Mouse (Mus musculus) layer of hippocampus, adult 18-20 months (tissue): ENCODE results near the gene Alpl. TPM values are rescaled to one million over a fixed set of nuclear protein-coding genes. Genes with fewer than 3 reads are reported as not detected.

Experiments used
- DNase-seq, 2 experiments: peaks; one replicate each; pipeline ENCODE4 v3.0.0; 2022; ENCODE audit warnings: low spot score in 2 of 2
- total RNA-seq, 2 experiments: library from RNA; stranded (reverse); gene quantifications; 2 replicates each; pipeline ENCODE4 v1.2.3; 2021

Alpl gene
- total RNA-seq, 2 experiments from 2014 or later, result 7.0 to 7.2 TPM

DNA sequence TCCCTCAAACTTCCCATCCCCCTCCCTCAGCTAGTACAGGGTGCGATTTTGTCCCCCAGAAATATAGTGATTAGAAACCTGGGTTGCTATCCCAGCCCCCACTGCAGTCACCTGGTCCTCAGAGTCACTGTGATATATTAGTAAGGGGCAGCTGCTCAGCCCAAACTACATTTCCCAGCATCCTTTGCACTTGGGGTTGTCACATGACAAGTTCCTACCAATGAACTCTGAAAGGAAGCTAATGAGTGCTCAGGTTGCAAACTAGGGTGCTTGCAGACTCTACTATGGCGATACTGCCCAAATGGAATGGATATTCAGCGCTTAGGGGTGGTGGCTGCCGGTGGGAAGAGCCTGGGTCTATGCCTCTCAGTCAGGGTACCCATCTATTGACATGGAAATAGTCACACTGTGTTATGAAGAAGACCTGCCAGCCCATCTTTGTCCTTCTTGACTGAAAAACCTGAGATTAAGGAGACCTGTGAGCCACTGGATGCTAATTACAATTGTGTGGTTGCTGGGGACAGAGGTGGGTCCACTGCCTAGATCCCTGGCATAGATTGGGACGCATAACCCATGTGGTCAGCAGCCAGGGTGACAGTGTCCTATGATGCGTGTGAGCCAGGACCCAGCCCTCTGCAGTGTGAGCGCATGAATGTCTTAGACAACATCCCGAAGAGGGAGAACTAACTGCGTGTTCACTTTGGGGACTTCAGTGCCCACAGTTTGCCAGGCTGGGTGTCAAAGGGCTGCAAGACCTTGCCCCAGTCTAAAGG lies 56.8 kb downstream of the Alpl start:
- DNase-seq, result peak in 1 of 2 experiments; percentile 55

DNA sequence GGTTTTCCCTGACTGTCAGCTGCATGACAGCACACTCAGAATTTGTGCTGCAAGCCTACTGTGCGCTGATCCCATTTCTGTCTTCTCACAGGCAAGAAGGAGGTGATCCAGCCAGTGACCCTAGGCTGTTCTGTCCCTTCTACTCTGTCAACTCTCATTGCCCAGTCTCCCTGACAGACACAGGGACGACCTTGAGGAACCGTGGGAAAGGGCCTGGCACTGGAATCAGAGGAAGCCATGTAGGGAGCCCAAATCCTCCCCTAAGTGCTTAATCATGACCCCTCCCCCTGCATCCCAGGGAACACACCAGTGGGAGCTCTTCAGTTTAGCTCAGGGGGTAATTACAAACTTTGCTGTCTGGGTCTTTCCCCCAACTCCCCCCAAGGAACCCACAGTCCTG lies 58.4 kb downstream of the Alpl start:
- DNase-seq, result no peak

DNA sequence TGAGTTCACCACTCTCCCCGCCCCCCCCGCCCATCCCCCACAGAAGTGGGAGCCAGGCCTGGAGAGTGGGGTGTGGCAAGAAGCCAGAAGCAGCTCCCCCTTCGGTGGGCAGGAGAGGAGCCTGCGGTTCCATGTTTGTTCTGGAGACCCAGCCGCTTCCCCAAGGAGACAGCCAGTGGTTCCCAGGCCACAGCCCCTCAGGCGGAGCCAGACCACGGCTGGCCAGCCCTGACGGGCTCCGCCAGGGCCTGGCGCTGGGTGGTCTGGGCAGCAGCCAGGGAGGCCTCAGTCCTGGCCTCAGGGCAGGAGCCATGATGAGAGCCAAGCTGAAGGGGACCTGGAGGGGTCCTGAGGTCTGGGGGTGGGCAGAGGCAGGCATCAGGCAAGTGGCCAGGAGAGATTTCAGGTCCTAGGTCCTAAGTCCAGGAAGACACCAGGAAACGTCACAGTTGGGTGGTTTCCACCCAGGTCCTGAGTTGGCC lies 59.9 kb downstream of the Alpl start:
- no peak for DNase-seq

DNA sequence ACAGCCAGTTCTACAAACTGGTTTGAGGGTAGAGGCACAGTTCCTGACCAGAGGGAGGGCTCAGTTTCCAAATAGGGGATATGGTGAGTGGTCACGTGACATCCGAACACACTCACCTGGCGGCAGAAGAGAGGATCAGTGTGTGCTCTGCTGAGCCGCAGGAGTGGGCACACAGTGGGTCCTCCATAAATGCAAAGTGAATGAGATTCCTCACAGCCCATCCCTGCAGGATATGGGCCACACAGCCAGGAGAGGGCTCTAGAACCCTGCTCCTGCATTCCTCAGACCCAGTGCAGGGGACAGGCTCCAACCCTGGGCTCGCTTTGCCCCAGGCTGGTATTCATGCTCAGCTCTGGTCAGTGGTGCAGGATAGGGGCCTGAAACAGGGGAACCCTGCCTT lies 62.7 kb downstream of the Alpl start:
- no peak for DNase-seq

DNA sequence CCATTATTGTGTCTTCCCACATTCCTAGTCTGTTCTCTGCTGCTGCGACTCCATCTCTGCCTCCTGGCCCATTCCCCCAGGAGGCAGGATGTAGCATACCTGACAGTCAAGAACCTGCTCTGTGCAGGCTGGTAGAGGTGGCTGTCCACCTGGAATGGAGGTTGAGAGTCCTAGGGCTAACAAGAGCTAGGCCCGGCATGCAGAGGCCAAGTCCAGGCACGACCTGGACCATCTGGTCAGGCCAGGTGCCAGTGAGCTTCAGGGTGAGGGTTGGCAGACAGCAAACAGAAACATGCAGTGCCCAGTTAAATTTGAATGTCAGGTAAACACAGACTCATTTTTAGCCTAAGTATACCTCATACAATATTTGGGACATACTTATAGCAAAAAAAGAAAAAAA lies 63.2 kb downstream of the Alpl start:
- DNase-seq, result no peak

DNA sequence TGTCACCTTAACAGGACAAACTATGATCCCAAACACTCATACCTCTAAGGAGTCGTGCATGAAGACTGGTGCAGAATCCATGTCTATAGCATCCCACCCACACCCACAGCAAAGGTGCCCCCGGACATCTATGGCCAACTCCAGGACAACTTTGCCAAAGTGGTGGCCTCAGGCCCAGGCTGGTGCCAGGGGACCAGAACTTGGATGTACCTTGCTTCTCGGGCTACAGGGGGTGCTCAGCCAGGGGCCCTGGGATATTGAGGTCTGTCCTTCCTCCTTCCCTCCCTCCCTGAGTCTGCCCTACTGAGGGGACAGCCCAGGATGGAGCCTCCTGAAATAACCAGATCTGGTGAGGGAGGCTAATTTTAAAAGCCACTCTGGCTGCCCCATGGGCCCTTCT lies 63.8 kb downstream of the Alpl start:
- no peak for DNase-seq

DNA sequence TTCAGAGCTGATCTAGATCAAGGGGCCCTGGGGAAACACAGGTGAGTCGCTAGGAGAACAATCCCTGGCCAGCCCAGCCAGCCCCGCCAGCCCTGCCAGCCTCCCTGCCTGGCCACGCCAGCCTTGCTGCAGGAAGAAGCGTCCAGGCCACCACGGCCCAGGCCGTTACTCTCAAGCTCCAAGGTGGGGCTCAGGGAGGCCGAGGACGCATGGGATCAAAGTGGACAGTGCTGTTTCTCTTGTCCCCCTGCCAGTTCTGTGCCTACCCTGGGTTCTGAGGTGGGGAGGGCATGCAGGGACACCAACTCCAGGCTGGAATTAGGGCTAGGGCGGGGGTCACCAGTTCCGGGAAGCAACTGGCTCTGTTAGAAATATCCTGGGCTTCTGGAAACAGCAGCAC lies 64.3 kb downstream of the Alpl start:
- no peak for DNase-seq

DNA sequence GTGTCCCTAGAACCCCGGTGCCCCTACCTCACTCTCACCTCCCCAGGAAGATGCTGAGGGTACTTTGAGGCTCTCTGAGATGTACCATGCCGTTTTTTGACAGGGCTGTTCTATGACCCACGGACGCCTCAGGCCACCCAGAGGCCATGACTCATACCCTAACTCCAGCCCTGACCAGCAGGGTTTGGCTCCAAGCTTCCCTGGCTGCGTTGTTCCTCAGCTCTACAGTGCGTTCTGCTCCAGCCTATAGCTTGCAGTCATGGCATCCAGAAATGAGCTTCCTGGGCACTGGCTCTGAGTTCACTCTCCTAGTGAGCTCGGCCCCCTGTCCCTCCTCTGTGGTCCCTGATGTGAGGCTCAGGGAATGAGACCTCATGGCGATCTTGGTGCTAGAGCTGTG lies 65.4 kb downstream of the Alpl start:
- DNase-seq, result no peak

DNA sequence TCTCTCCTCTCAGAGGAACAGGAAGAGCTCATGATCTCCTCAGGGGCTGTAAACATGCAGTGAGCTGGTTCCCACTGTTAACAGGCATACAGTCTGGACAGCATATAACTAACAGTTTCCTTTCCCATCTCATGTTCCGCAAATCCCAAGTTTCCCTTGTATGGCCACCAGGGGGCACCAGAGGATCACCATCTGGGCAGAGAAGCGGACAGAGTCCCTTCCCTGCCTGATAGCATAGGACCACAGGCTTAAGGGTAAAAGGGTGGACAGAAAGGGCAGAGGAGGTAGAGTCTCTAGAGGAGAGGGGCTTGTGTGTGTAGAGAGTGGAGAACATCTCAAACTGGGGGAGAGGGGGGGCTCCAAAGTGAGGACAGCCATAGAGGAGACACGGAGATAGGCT lies 66.0 kb downstream of the Alpl start:
- peak; percentile 81 to 92 for DNase-seq

DNA sequence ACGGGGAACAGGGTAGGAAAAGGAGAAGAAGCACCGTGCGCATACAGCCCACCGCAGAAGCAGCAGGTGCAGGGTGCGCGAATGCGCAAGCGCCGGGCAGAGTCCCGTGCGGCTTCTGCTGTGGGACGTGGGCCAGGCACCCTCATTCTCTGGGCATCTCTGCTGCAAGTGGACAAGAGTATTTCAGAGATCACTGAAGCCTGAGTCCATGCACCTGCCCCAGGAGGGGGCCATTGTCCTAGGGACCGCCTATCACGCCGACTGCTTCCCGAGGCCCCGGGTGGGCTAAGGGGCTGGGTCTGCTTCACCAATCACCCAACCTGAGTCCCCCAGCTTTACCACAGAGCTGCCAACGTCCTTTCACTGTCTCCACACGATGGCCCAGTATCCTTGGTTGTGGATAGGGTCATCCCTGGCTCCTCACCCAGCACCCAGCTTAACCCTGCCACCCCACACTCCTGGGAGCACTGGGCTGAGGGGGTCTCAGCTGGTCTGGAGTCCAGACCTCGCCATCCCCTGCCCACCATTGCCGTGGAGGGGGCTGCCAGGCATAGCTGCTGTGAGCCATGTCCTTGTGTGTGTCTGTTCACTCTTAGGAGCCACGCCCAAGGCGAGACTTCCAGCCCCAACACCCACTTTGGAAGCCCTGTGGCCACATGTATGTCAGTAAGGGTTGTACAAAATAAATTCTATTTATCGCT lies 66.9 kb downstream of the Alpl start:
- DNase-seq, result no peak

DNA sequence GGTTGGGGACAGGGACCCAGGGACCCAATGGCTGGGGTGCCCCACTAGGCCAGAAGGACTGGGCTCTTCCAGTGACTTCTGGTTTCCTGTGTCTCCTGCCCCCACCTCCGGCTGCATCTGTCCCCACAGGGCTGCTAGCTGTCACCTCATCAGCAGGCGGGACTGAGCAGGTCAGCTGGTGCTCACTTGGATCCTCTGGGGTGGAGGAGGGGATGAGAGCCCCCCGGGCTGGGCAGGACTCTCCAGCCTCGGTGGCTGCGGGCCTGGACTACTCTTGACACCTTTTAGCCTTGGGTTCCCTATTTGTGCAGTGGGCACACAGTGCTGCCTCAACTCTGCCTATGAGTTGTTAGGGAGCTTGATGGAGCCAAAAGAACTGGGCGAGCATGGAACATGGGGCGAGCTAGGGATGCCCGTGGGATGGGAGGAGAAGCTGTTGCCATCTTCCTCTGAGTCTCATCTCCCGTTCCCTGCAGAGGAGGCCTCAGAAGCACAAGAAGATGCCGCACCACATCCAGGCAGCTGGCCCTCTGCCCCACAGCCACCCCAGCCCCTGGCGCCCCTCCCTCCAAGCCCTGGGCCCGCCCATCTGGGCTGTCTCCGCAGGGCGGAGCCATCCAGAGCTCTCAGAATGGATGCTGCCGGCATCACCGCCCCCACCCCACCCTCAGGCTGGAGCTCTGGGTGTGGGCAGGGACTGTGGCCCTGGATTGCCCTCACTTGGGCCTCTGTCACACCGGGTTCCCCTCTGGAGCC lies 67.6 kb downstream of the Alpl start:
- DNase-seq, result no peak

DNA sequence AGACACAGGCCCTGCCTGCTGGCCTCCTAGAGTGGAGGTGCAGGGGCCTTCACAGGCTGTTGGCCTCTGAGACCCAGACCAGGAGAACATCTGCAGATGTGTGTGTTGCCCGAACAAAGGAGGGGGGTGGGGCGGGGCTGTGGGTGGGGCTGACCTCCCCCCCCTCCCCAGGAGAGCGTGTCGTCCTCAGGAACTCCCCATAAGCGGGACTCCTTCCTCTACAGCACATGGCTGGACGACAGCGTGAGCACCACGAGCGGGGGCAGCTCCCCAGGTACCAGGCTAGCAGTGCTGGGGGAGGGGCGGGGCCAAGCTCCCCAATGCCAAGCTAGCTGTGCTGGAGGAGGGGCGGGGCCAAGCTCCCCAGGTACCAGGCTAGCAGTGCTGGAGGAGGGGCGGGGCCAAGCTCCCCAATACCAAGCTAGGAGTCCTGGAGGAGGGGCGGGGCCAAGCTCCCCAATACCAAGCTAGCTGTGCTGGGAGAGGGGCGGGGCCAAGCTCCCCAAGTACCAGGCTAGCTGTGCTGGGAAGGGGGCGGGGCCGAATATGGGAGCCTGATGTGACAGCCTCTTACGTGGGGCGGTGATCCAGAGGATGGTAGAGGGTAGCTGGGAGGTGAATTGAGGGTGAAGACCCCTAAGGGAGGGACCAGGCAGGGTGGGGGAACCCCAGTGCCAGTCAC lies 68.5 kb downstream of the Alpl start:
- no peak for DNase-seq

DNA sequence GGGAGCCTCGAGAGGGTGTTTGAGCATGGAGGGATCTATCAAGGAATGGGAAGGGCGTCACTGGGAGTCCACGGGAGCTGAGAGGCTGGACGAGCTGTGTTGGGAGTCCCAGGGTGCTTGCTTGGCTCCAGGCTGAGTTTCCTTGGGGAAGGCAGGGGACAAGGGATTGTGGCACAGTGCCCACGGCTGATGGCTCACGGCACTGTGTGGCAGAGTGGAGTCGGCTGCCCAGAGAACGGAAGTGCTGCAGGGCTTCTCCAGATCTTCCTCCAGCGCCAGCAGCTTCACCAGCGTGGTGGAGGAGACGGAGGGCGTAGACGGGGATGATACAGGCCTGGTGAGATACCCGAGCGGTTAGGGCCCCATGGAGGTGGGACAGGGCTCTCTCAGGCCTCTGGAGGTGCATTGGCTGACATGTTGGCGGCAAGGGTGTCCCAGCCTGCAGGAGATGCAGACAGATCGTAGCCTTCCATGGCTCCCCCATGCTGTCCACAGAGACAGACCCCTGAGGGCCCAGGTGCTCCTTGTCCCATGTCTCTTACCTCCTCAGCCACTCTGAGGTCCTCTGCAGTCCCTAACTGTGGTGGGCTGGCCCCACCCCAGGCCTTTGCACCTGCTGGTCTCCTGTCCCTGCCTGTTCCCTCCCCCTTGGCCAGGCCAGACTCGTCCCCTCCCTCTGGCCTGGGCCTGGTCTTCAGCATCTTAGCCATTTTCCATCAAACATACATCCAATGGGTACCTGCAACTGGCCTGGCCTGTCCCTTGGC lies 69.3 kb downstream of the Alpl start:
- DNase-seq, result no peak

DNA sequence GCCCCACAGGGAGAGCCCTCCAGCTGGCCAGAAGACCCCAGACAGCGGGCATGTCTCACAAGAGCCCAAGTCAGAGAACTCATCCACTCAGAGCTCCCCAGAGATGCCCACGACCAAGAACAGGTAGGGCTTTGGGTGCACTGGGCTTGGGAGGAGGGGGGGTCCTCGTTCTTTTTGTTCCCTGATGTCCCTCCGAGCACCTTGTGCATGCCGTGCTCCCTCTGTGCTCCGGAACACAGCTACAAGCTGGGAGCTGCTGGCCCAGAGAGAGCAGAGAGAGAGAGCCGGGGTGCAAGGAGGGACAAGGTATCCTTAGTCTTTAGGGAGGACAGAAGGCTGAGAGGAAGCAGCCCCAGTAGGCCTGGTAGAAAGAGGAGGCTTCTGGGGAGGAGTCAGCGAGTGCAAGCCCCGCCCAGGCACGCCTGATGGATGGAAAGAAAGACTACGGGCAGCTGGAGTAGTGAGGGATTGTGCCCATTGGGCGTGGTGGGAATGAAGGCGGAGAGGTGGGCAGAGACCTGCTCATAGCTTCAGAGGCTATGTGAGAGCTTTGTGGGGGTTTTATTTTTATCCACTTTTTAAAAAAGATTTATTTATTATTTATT lies 70.5 kb downstream of the Alpl start:
- no peak for DNase-seq

DNA sequence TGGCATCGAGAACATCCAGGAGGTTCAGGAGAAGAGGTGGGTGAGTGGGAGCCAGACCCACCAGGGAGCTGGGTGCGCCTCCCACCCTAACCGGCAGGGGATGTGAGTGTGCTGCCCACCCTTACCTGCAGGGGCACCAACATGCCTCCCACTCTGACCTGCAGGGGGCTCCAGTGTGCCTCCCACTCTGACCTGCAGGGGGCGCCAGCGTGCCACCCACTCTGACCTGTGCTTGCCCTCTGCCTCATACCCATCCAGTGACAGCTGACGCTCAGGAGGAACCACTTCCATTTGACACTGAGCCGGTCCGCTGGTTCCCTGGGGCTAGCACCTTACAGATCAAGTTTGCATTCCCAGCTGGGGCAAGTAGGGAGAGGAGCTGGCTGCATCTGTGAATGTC lies 71.4 kb downstream of the Alpl start:
- no peak for DNase-seq

DNA sequence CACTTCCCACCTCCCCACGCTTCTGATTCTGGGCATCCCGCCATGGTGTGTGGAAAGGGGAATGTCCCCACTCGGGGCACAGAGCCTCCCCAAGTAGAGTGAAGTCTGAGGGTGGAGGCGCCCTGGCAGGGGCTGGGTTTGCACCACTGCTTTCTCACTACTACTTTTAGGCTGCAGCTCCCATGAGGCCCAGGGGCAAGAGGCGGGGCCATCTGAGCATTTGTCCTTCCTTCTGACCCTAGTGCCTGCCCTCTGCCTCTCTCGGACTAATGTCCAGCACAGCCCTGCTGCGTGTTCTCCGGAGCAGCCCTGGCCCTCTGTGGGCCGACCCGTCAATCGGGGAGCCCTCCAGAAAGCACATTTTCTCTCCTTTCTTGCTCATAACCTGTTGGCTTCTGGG lies 72.0 kb downstream of the Alpl start:
- DNase-seq, result no peak

DNA sequence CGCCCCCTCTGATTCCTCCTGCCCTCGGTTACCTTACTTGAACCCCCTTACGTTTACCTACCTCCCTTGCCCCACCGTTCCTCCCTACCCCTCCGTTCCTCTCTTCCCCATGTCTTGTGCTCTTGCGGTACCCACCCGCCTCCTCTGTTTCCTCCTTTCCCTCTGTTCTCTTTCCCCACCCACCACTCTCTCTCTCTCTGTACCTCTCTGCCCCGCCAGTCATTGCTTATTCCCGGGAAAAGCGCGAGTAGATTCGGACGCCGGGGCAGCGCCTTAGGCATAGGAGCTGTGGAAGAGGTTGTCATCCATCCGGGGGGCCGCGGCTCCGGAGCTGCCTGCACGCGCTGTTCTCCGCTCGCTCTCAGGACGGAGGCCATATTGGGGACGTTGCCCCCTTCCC lies 72.7 kb downstream of the Alpl start:
- no peak for DNase-seq

DNA sequence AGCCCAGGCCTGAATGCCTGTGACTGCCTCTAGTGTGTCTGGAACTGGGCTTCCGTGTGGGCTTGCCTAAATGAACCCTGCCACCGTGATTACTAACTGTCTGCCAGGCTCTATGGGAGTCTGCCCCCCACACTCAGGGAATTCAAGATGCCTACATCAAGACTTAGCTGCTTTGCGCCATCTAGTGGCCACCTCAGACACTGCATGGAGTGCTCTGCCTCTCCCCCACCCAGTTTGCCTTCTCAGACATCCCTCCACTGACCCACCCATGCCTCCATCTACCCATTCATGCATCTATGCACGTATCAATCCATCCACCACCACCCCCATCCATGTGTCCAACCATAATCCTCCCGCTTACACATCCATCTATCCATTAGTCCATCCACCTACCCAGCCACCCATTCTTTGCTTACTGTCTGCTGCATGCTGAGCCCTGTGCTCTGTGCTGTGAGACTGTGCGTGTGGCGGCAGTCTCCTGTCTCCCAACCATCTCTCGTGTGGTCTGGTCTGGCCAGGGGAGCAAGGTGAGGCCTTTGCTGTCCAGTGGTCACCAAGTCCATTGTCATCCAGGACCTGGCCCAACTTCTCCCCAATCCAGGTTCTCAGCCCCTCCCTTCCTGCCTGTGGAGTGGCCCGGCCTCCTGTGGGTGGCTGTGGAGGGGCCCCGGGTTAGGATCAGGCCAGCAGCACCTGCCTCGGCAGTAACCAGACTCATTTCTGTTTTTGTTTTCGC lies 73.3 kb downstream of the Alpl start:
- DNase-seq, result peak; percentile 66 to 93

DNA sequence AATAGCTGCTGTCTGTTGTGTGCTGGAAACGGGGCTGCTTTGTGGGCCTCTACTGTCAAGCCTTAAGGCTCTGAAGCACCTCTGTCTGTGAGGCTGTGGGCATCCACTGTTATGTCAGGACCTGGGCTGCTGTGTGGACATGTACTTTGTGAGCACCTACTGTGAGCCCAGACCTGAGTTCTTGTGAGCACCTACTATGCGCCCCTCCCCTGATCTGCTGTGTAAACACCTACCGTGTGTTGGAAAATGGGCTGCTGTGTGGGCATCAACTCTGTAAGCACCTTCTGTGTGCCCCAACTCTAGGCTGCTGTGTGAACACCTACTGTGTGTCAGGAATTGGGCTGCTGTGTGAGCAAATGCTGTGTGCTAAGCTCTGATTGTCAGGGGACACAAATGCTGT lies 74.0 kb downstream of the Alpl start:
- DNase-seq, result no peak

DNA sequence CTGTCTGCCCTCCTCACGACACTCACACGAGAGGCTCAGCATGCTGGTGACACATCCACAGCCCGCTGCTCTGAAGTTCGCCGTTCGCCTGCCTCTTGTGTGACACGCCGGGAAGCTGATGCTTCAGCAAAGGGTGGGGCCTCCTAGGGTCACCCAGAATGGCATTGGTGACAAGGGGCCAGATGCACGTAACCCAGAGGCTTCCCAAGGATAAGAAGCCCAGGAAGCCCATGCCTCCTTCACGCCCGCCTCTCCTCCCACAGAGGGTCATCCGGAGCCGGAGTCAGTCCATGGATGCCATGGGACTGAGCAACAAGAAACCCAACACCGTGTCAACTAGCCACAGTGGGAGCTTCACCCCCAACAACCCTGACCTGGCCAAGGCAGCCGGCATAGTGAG lies 74.6 kb downstream of the Alpl start:
- DNase-seq, result no peak
